Mouse (Mus musculus) lung, adult 2 months (tissue): ENCODE results near the gene P2rx1.

Experiments
- CTCF ChIP-seq: fragments of 200-500 bp; IDR thresholded peaks from 2 replicates; pipeline ENCODE4 v1.5.1; 2011; ENCODE audit warnings: mild to moderate bottlenecking, low read length, control low read depth; ENCODE audit not compliant: insufficient read depth
- POLR2A ChIP-seq: fragments of 200-500 bp; IDR thresholded peaks from 2 replicates; pipeline ENCODE4 v1.6.1; 2011; ENCODE audit warnings: low read depth, mild to moderate bottlenecking, control low read depth, low read length, borderline replicate concordance; ENCODE audit errors: extremely low read depth

DNA sequence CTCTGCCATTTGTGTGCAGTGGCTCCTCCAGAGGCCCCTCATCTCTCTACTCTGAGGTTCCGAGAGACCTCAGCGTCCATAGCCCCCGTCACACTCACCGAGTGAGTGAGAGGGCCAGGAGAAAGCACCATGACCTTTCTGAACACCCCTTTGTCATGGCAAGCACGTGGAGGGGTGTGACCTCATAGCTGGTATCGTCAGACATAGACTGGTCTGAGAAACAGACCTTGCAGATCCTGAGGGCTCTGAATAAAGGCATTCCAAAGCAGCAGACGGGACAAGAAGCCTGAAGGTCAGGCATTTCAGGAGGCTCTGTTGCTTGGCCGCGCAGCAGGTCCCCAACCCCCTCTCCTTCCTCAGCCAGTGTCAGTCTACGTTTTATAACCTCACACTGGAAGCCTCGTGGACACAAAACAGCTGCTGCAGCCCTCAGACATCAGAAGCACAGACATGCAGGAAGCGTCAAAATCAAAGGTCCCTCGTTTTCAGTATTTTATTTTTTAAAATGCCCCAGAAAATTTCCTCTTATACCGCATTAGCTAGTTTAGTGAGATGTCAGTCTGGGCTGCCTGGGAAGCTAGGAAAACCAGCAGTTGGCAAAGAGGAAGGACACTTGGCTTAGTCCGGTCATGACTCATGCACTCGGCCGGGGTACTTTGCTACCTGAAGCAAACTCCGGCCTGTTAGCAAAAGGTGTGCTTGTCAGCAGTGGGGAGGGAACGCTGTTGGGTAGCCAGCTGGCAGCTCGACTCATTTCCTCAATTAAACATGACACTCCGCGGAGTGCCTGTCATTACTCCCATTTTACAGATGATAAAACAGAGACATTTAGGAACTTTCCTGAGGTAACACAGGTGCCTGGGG is 47.5 kb upstream of the P2rx1 start:
- TF ChIP-seq CTCF (no peak), POLR2A (no peak)
